Mouse (Mus musculus) left cerebral cortex, adult 8-10 months (tissue): Measurements from ENCODE around the gene Tex26. TPM values are rescaled to one million over a fixed set of nuclear protein-coding genes. Genes with fewer than 3 reads are reported as not detected.

Source experiments
- DNase-seq, 2 experiments: peaks; one replicate each; pipeline ENCODE4 v3.0.0; 2022; ENCODE audit warnings: low spot score in 2 of 2
- total RNA-seq, 4 experiments: library from RNA; stranded (reverse); gene quantifications; 2 replicates each; pipeline ENCODE4 v1.2.4; 2022

Gene Tex26
- total RNA-seq, 4 experiments from 2014 or later = 0.32 to 1.6 (median 0.80) TPM

- no peak for DNase-seq
Observed at GRCm38 (mm10) chr5:149488360-149489021, 49.0 kb downstream of the Tex26 start.

GRCm38 (mm10) chr5:149489136-149489535 lies 49.7 kb downstream of the Tex26 start:
- DNase-seq = peak; percentile 66 to 85

GRCm38 (mm10) chr5:149490275-149490674 lies 50.8 kb downstream of the Tex26 start:
- DNase-seq = no peak

- DNase-seq = no peak
Observed at GRCm38 (mm10) chr5:149495655-149496054, 56.2 kb downstream of the Tex26 start.

- no peak for DNase-seq
Observed at GRCm38 (mm10) chr5:149496401-149497066, 57.1 kb downstream of the Tex26 start.

GRCm38 (mm10) chr5:149499936-149500335 lies 60.5 kb downstream of the Tex26 start:
- DNase-seq = no peak

- DNase-seq = no peak
Observed at GRCm38 (mm10) chr5:149503423-149504175, 64.1 kb downstream of the Tex26 start.

- DNase-seq = no peak
Observed at GRCm38 (mm10) chr5:149504985-149505384, 65.5 kb downstream of the Tex26 start.

GRCm38 (mm10) chr5:149506033-149506432 lies 66.6 kb downstream of the Tex26 start:
- no peak for DNase-seq

- DNase-seq = no peak
Observed at GRCm38 (mm10) chr5:149508094-149509029, 68.9 kb downstream of the Tex26 start.

- no peak for DNase-seq
Observed at GRCm38 (mm10) chr5:149510323-149510722, 70.9 kb downstream of the Tex26 start.

GRCm38 (mm10) chr5:149512695-149513094 lies 73.2 kb downstream of the Tex26 start:
- no peak for DNase-seq

- no peak for DNase-seq
Observed at GRCm38 (mm10) chr5:149513438-149514086, 74.1 kb downstream of the Tex26 start.

- no peak for DNase-seq
Observed at GRCm38 (mm10) chr5:149514087-149514671, 74.7 kb downstream of the Tex26 start.

- no peak for DNase-seq
Observed at GRCm38 (mm10) chr5:149514890-149515289, 75.4 kb downstream of the Tex26 start.

- no peak for DNase-seq
Observed at GRCm38 (mm10) chr5:149517116-149517515, 77.7 kb downstream of the Tex26 start.
